Mouse (Mus musculus): ENCODE data around the gene Pstpip1. TPM values are rescaled to one million over a fixed set of nuclear protein-coding genes. Genes with fewer than 3 reads are reported as not detected.
A peak's percentile ranks its signal among the peaks of the same experiment; 100 is the strongest.

Pstpip1 gene
- total and polyA plus RNA-seq, 3 experiments, result 8.1 to 32.0 (median 15.6) TPM

DNA sequence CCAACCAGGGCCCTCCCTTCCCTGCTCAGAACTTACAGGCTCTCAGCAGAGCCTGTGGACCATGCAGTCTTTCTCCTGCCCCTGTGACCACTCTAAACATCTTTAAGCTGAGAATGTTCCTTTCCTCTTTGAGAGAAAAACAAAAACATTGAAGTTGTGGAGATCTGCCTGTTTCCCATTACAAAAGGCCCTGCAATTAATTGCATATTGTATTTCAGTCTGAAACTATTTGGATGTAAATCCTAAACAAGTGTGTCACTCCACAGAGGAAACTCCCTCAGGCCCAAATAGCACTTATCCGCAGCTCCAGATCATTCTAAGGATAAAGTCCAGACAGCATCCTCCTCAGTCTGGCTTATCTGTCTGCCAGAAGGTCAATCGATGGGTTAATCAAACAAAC is 16.9 kb upstream of the Pstpip1 start:
- in situ Hi-C loops (cut with MboI; ENCODE audit: low pct_ligation_motif_present, low pct_unique_long_range_greater_than_20kb, low sequenced_read_pairs), result no loop called here
- TF ChIP-seq POLR2AphosphoS2 (IDR thresholded peaks at IDR 0.05; ENCODE audit: low read depth, low read length) (no peak), MYC (IDR thresholded peaks at IDR 0.05; ENCODE audit: low read depth, low read length) (no peak), RCOR1 (conservative IDR thresholded peaks at IDR 0.05; ENCODE audit: low read depth, low read length) (no peak), MAFK (IDR thresholded peaks at IDR 0.05; ENCODE audit: insufficient replicate concordance, low read length) (no peak), CTCF (conservative IDR thresholded peaks at IDR 0.05 in 1 of 2, IDR thresholded peaks at IDR 0.05 in 1 of 2; ENCODE audit: low read depth in 2 of 2, low read length in 2 of 2) (no peak), IRF4 (IDR thresholded peaks at IDR 0.05; ENCODE audit: low read depth, low read length) (no peak), UBTF (IDR thresholded peaks at IDR 0.05; ENCODE audit: low read depth, low read length) (no peak), USF2 (conservative IDR thresholded peaks at IDR 0.05; ENCODE audit: low read depth, low read length) (no peak), NELFE (IDR thresholded peaks at IDR 0.05; ENCODE audit: low read depth, low read length) (no peak), GABPA (IDR thresholded peaks at IDR 0.05; ENCODE audit: insufficient replicate concordance, low read depth, low read length) (no peak), USF1 (IDR thresholded peaks at IDR 0.05; ENCODE audit: low read depth, low read length) (no peak), ZC3H11A (IDR thresholded peaks at IDR 0.05; ENCODE audit: low read depth, low read length) (no peak), MAZ (IDR thresholded peaks at IDR 0.05; ENCODE audit: low read depth, low read length) (no peak), MXI1 (IDR thresholded peaks at IDR 0.05; ENCODE audit: low read depth, low read length) (no peak), EP300 (IDR thresholded peaks at IDR 0.05; ENCODE audit: low read length) (no peak), ZMIZ1 (IDR thresholded peaks at IDR 0.05; ENCODE audit: low read depth, low read length) (no peak), TCF12 (IDR thresholded peaks at IDR 0.05; ENCODE audit: low read depth, low read length) (no peak), MAX (IDR thresholded peaks at IDR 0.05; ENCODE audit: low read length) (no peak)
- Histone ChIP-seq H3K4me3 (replicated peaks in 1 of 3; ENCODE audit: low read depth in 2 of 3, low read length in 2 of 3, poor library complexity in 1 of 3) (no peak overlapping the region), H3K27me3 (replicated peaks) (no peaks in the 10 kb centered on the region), H3K9ac (ENCODE audit: insufficient read depth, low read depth) (no peak overlapping the region), H3K4me1 (ENCODE audit: control insufficient read depth in 1 of 2, insufficient read depth in 2 of 2) (peaks cover 8 to 21% of the 10 kb centered on the region in 2 experiments), H3K4me2 (ENCODE audit: insufficient read depth, low read depth, poor library complexity, severe bottlenecking) (no peak overlapping the region), H3K27ac (ENCODE audit: insufficient read depth, low read depth) (no peak overlapping the region), H3K9me3 (replicated peaks; ENCODE audit: low read length) (no peaks in the 10 kb centered on the region), H3K79me2 (replicated peaks; ENCODE audit: control insufficient read depth, extremely low read depth, insufficient read depth, poor library complexity, severe bottlenecking) (no peaks in the 10 kb centered on the region), H3K36me3 (replicated peaks in 1 of 2; ENCODE audit: control insufficient read depth in 1 of 2, insufficient read depth in 1 of 2, low read length in 1 of 2) (peaks cover 3 to 25% of the 10 kb centered on the region in 2 experiments)
- DNase-seq (ENCODE audit: extremely low read depth), result no peak
- dilution Hi-C loops (cut with MboI; ENCODE audit: extremely low pct_ligation_motif_present, extremely low pct_unique_long_range_greater_than_20kb, low sequenced_read_pairs), result no loop called here

DNA sequence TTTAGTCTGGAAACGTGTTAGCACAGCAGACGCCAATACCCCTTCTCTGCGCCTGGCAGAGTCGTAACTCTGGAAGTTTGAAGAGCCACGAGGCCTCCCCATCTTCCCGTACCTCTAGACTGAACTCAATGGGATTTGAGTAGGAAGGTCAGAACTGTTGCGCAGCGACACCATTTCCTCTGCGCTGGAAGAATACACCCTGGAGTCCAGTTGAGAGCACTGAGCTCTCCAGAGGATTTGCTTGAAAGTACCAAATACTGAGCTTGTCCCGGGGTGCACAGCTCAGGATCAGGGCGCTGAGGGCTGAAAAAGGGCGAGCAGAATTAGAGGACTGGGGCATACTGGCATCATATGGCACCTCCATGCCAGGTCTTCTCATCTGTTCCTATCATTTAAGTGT is 14.9 kb upstream of the Pstpip1 start:
- dilution Hi-C loops (cut with MboI; ENCODE audit: extremely low pct_ligation_motif_present, extremely low pct_unique_long_range_greater_than_20kb, low sequenced_read_pairs) (no loop called here), in situ Hi-C loops (cut with MboI; ENCODE audit: low pct_ligation_motif_present, low pct_unique_long_range_greater_than_20kb, low sequenced_read_pairs) (no loop called here)
- Histone ChIP-seq H3K4me1 (ENCODE audit: control insufficient read depth in 1 of 2, insufficient read depth in 2 of 2) (peaks cover 8 to 21% of the 10 kb centered on the region in 2 experiments), H3K27ac (ENCODE audit: insufficient read depth, low read depth) (no peak overlapping the region), H3K9me3 (replicated peaks; ENCODE audit: low read length) (no peaks in the 10 kb centered on the region), H3K27me3 (replicated peaks) (no peaks in the 10 kb centered on the region), H3K4me3 (replicated peaks in 1 of 3; ENCODE audit: low read depth in 2 of 3, low read length in 2 of 3, poor library complexity in 1 of 3) (no peak overlapping the region), H3K36me3 (replicated peaks in 1 of 2; ENCODE audit: control insufficient read depth in 1 of 2, insufficient read depth in 1 of 2, low read length in 1 of 2) (peaks cover 0 to 21% of the 10 kb centered on the region in 2 experiments), H3K79me2 (replicated peaks; ENCODE audit: control insufficient read depth, extremely low read depth, insufficient read depth, poor library complexity, severe bottlenecking) (no peaks in the 10 kb centered on the region), H3K9ac (ENCODE audit: insufficient read depth, low read depth) (no peak overlapping the region), H3K4me2 (ENCODE audit: insufficient read depth, low read depth, poor library complexity, severe bottlenecking) (no peak overlapping the region)
- no peak for DNase-seq (ENCODE audit: extremely low read depth)
- no peak for TF ChIP-seq EP300 (IDR thresholded peaks at IDR 0.05; ENCODE audit: low read length)
- TF ChIP-seq CTCF (conservative IDR thresholded peaks at IDR 0.05 in 1 of 2, IDR thresholded peaks at IDR 0.05 in 1 of 2; ENCODE audit: low read depth in 2 of 2, low read length in 2 of 2), result no peak
- no peak for TF ChIP-seq ZKSCAN1 (IDR thresholded peaks at IDR 0.05; ENCODE audit: borderline replicate concordance, low read depth, low read length)
- TF ChIP-seq TCF12 (IDR thresholded peaks at IDR 0.05; ENCODE audit: low read depth, low read length), result 0 out of 2 replicates have a peak, but pooled peaks have one; percentile 0
- TF ChIP-seq SIN3A (IDR thresholded peaks at IDR 0.05; ENCODE audit: low read length), result no peak
- no peak for TF ChIP-seq HCFC1 (IDR thresholded peaks at IDR 0.05; ENCODE audit: low read depth, low read length)
